Mouse (Mus musculus) kidney, postnatal 0 days (tissue): Measurements from ENCODE around the gene Grip2. TPM values are rescaled to one million over a fixed set of nuclear protein-coding genes. Genes with fewer than 3 reads are reported as not detected.

Experiments
- ATAC-seq: fragments of 200-750 bp; cut with Nextera tagmentation; replicated peaks from 2 replicates; pipeline ENCODE4 v1.8.0; 2017; ENCODE audit warnings: low read depth, moderate number of reproducible peaks, moderate TSS enrichment, moderate library complexity; ENCODE audit not compliant: low FRiP score
- DNase-seq: peaks from one replicate; pipeline ENCODE4 v3.0.0-alpha.2; 2016; ENCODE audit warnings: low spot score
- H3K27ac ChIP-seq: fragments of 300-500 bp; sonication (generic); 2 replicates; pipeline ENCODE4 v1.5.1; 2014; ENCODE audit warnings: mild to moderate bottlenecking
- H3K27me3 ChIP-seq: fragments of 300-500 bp; sonication (generic); 2 replicates; pipeline ENCODE4 v1.6.1; 2014; ENCODE audit warnings: low read length, mixed read lengths; ENCODE audit not compliant: insufficient read depth
- H3K36me3 ChIP-seq: fragments of 300-500 bp; sonication (generic); 2 replicates; pipeline ENCODE4 v1.6.1; 2014; ENCODE audit warnings: low read length, mixed read lengths; ENCODE audit not compliant: insufficient read depth
- H3K4me1 ChIP-seq: fragments of 300-500 bp; sonication (generic); replicated peaks from 2 replicates; pipeline ENCODE4 v1.6.1; 2014; ENCODE audit warnings: antibody characterized with exemption, low read length, mixed read lengths; ENCODE audit not compliant: insufficient read depth
- H3K4me2 ChIP-seq: fragments of 300-500 bp; sonication (generic); 2 replicates; pipeline ENCODE4 v1.6.1; 2014; ENCODE audit warnings: mild to moderate bottlenecking, low read length, moderate library complexity, mixed read lengths
- H3K4me3 ChIP-seq: fragments of 300-500 bp; sonication (generic); replicated peaks from 2 replicates; pipeline ENCODE4 v1.5.1; 2014; ENCODE audit warnings: low read depth, low read length
- H3K9ac ChIP-seq: fragments of 300-500 bp; sonication (generic); 2 replicates; pipeline ENCODE4 v1.6.1; 2014; ENCODE audit warnings: low read depth, low read length
- H3K9me3 ChIP-seq: fragments of 300-500 bp; sonication (generic); replicated peaks from 2 replicates; pipeline ENCODE4 v1.6.1; 2016; ENCODE audit warnings: low read length, inconsistent platforms, mixed read lengths
- CTCF ChIP-seq: IDR thresholded peaks from 2 replicates; pipeline ENCODE4 v1.5.1; 2016; ENCODE audit warnings: antibody characterized with exemption, low read depth, mild to moderate bottlenecking, moderate library complexity
- WGBS: fragments of 180-500 bp; shearing (Covaris S2); extraction: QIAGEN DNeasy Blood & Tissue Kit; methylation state at CpG from one replicate; pipeline ENCODE4 v1.1.7; 2014; 5-methylcytosine and 5-hydroxymethylcytosine counted together
- polyA plus RNA-seq: library from polyadenylated mRNA; unstranded; fragments of >200 nt; fragmentation: Nextera tagmentation; extraction: Ambion mirVana; gene quantifications from 2 replicates; pipeline ENCODE4 v1.2.1, GENCODE M21; 2015

Gene Grip2
- polyA plus RNA-seq, 1 experiment from 2014 or later = 0.72 TPM

DNA sequence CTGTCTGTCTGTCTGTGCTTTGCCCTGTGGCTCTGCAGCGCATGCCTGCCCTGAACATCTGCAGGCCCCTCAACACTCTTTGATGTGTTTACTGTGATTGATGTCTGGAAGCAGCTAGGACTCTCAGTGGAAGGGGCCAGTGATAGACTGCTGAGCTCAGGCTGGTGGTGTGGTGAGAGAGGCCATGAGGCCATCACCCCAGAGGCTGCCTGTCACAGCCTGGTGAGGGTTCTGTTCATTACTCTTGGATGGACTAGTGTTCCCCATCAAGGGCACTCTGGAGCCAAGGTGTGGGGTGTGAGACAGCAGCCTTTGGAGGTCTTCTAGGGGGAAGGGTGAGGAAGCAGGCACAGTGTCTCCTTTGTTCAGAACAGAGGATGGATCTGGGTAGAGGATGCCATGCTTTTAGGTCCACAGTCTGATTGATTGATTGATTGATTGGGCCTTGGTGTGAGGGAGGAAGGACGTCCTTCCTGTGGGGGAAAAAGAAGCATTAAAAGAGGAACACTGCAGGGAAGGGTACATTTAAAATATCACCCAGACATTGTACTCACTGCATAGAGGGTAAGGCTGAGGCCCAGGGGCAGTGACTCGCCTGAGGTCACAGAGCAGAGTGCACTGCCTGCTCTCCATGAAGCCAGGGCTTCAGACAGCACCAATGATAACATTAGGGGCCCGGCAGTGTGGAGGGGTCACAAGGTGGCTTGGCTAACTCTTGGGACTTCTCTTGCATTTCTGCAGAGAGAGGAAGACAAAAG, 114.8 kb downstream of the Grip2 start:
- no peak for ATAC-seq
- Histone ChIP-seq H3K27me3 (no peaks in the 10 kb centered on the region), H3K36me3 (peaks cover 14% of the 10 kb centered on the region), H3K9me3 (no peaks in the 10 kb centered on the region), H3K27ac (peak overlapping the region; percentile 57), H3K4me2 (no peak overlapping the region), H3K9ac (no peak overlapping the region), H3K4me1 (peaks cover 10% of the 10 kb centered on the region), H3K4me3 (no peak overlapping the region)
- no peak for DNase-seq
- 33% methylated on average over 4 of the region's 4 CpGs for WGBS
- TF ChIP-seq CTCF = no peak

Other genes with a start within 250 kb of the Grip2 start
- 106 and 121 TPM in 2 replicates for gene Slc6a6, start 143.2 kb downstream of the Grip2 start, polyA plus RNA-seq
- 38.3 and 38.6 TPM in 2 replicates for gene Ccdc174, start 50.8 kb upstream of the Grip2 start, polyA plus RNA-seq
- gene 4930590J08Rik, start 75.6 kb upstream of the Grip2 start, polyA plus RNA-seq = 0.06 and 0.21 TPM in 2 replicates
- 11.9 and 12.5 TPM in 2 replicates for gene Fgd5, start 151.6 kb upstream of the Grip2 start, polyA plus RNA-seq